Mouse (Mus musculus) naive thymus-derived CD4-positive, alpha-beta T cell, adult 5 months (primary cell): ENCODE data around the gene Apln. TPM values are rescaled to one million over a fixed set of nuclear protein-coding genes. Genes with fewer than 3 reads are reported as not detected.

ENCODE experiments used
- polyA plus RNA-seq: library from polyadenylated mRNA; unstranded; fragments of 100-300 nt; shearing (Covaris generic); gene quantifications from one replicate; pipeline ENCODE4 v1.2.1, GENCODE M21; 2017

Apln gene
- 0.17 TPM for polyA plus RNA-seq

DNA sequence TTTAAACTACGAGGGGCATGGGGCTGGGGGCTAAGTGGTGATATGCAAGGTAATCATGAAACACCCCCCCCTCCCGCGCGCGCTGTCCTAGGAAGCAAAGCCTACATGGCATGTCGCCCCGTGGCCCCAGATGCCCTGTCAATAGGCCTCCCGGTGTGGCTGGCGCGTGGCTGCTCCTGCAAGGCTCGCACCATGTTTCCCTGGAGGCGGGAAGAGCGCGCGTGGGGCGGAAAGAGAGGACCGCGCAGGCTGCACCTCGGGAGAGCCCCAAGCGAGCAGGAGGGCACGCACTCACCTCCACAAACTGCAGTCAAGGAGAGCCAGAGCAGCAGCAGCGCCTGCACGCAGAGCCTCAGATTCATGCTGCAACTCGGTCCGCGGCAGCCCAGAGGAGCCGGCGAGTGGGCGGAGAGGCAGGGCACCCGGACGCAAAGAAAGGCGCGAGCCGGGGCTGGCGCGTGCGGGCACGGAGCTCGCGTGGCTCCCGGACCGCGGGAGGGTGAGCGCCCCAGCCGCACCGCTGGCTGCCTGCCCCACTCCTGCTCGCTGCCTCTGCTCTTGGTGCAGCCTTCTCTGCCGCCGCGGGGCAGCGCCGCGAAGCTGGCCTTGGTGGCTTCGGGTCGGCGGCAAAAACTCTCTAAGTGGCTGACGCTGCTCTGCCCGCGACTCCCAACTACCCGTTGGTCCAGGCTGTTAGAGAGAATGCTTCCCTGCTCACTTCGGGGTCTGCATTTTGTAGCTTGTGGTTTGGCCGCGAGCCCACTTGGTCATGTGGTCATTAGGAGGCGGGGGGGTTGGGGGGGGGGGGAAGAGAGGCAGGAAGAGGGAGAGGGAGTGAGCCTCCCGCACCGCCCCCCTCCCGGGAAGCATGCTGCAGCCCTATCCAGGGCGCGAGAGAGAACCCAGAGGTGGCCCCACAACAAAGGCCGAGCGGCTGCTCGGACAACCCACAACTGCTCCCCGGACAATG lies at the start of gene Apln:
TSS of gene Apln (minus strand) at position 710 of the 970 bp plus-strand sequence.

Other genes with a start within 250 kb of the Apln start
- not detected for gene Smarca1, start 141.9 kb downstream of the Apln start, polyA plus RNA-seq
- gene Ocrl, start 122.5 kb downstream of the Apln start, polyA plus RNA-seq: 8.8 TPM
- not detected for gene Xpnpep2, start 73.9 kb upstream of the Apln start, polyA plus RNA-seq
- 213 TPM for gene Sash3, start 111.6 kb upstream of the Apln start, polyA plus RNA-seq
- gene Zdhhc9, start 174.0 kb upstream of the Apln start, polyA plus RNA-seq: 54.8 TPM
- gene Utp14a, start 222.0 kb upstream of the Apln start, polyA plus RNA-seq: 28.0 TPM